8 mouse cellular contexts compared by ENCODE assay signal in the genomic region with DNA sequence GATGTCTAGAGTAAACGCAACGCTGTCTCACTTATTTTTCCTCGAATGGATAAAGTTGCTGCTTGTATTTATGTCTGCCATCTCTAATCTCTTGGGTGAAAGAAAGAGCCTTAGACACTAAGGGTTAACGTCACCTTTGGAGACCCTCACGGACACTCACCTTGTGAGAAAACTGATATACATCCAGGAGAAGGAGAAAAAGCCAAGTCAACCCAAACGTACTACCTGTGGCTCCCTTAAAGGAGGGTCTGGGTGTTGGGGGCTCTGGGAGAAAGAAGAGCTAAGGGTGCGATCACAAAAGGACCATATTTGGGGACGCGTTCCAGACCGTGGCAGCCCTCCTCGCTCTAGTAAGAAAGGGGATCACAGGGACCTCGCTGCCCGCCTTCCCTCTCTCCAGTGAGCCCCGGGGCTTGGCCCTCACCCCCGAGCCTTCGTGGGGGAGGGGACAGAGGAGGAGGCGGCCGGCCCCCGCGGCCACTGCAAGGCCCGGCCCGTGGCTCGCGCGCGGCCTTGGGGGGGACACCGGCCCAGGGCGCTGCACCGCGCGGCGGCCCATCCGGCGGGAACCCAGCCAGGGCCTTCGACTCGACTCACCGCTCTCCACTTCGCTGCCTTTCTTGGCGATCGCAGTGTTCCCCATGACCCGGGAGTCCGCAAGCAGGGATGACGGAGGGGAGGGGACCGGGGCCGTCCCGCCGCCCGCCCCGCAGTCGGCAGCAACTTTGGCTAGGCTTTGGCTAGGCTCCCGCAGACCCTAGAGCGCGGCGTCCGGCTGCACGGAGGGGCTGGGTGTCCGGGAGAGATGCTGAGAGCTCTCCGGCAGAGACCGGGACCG. TPM values are rescaled to one million over a fixed set of nuclear protein-coding genes. Genes with fewer than 3 reads are reported as not detected.
DNase-seq lines count a peak whose midpoint lies in the region; ATAC-seq and TF ChIP-seq lines count a peak whose summit lies in the region.

No protein-coding gene starts in this region.

- TF ChIP-seq CTCF in ES-Bruce4 (IDR thresholded peaks at IDR 0.05; ENCODE audit: low read depth, low read length) = no peak

- peaks cover 5% of the 10 kb centered on the region for H3K4me1 ChIP-seq in heart, embryonic 12.5 days (replicated peaks)
- no peaks in the 10 kb centered on the region for H3K4me1 ChIP-seq in ES-Bruce4 (ENCODE audit: control insufficient read depth, insufficient read depth, low read length)
- peaks cover 6% of the 10 kb centered on the region; the same call in 1 of the 2 replicates for H3K4me1 ChIP-seq in limb, embryonic 15.5 days

- no peak for TF ChIP-seq POLR2A in ES-Bruce4 (IDR thresholded peaks at IDR 0.05; ENCODE audit: insufficient read depth, low read length)

- peak; percentile 86 for ATAC-seq in heart, embryonic 12.5 days (ENCODE audit: insufficient number of reproducible peaks, low FRiP score)
- ATAC-seq in hematopoietic stem cell, adult 5-6 weeks (replicated peaks in 1 of 2; ENCODE audit: insufficient read depth in 1 of 2, low FRiP score in 2 of 2, low TSS enrichment in 1 of 2, low read depth in 1 of 2, poor library complexity in 2 of 2, severe bottlenecking in 2 of 2) = peak; percentile 29 to 30; a peak in 3 of 4 replicates
- ATAC-seq in limb, embryonic 15.5 days (ENCODE audit: insufficient number of reproducible peaks, low FRiP score, low TSS enrichment, low read depth) = peak; percentile 69
- ATAC-seq in monocyte, adult 5-6 weeks (replicated peaks; ENCODE audit: insufficient number of reproducible peaks, low FRiP score, low TSS enrichment, poor library complexity, severe bottlenecking) = 0 out of 2 replicates have a peak, but pooled peaks have one; percentile 16

- WGBS in heart, embryonic 12.5 days = under 1% methylated on average over 59 of the region's 60 CpGs
- WGBS in limb, embryonic 15.5 days = under 1% methylated on average over 60 of the region's 60 CpGs

- DNase-seq in heart, adult 11 months = no peak
- DNase-seq in embryo, embryonic 11 days = peak; percentile 69
- no peak for DNase-seq in B cell, adult 2 months

- H3K4me2 ChIP-seq in heart, embryonic 12.5 days = peak overlapping the region; percentile 82
- H3K4me2 ChIP-seq in limb, embryonic 15.5 days = peak overlapping the region; percentile 51

- no peaks in the 10 kb centered on the region for H3K9me3 ChIP-seq in heart, embryonic 12.5 days (replicated peaks)
- no peaks in the 10 kb centered on the region for H3K9me3 ChIP-seq in ES-Bruce4 (replicated peaks; ENCODE audit: control insufficient read depth, insufficient read depth, low read length, poor library complexity, severe bottlenecking)
- no peaks in the 10 kb centered on the region for H3K9me3 ChIP-seq in limb, embryonic 15.5 days

- no peaks in the 10 kb centered on the region for H3K27me3 ChIP-seq in heart, embryonic 12.5 days (replicated peaks)
- H3K27me3 ChIP-seq in ES-Bruce4 (ENCODE audit: control insufficient read depth, insufficient read depth, low read length, poor library complexity, severe bottlenecking) = no peaks in the 10 kb centered on the region
- H3K27me3 ChIP-seq in limb, embryonic 15.5 days = no peaks in the 10 kb centered on the region

- H3K36me3 ChIP-seq in heart, embryonic 12.5 days = 0 out of 2 replicates have a peak, but pooled peaks cover 4% of the 10 kb centered on the region
- H3K36me3 ChIP-seq in ES-Bruce4 (ENCODE audit: control insufficient read depth, insufficient read depth, low read length, poor library complexity, severe bottlenecking) = no peaks in the 10 kb centered on the region
- H3K36me3 ChIP-seq in limb, embryonic 15.5 days = no peaks in the 10 kb centered on the region

- H3K4me3 ChIP-seq in heart, embryonic 12.5 days = peak overlapping the region; percentile 86
- peak overlapping the region; percentile 94 for H3K4me3 ChIP-seq in ES-Bruce4 (ENCODE audit: low read depth, low read length)
- H3K4me3 ChIP-seq in limb, embryonic 15.5 days = peak overlapping the region; percentile 96

- peak overlapping the region; percentile 88 for H3K27ac ChIP-seq in heart, embryonic 12.5 days (ENCODE audit: poor library complexity, severe bottlenecking)
- no peak overlapping the region for H3K27ac ChIP-seq in ES-Bruce4 (ENCODE audit: insufficient read depth, low read length)
- peak overlapping the region; percentile 96 for H3K27ac ChIP-seq in limb, embryonic 15.5 days

- H3K9ac ChIP-seq in heart, embryonic 12.5 days = peak overlapping the region; percentile 94
- peak overlapping the region; percentile 91 for H3K9ac ChIP-seq in ES-Bruce4 (ENCODE audit: low read depth, poor library complexity, severe bottlenecking)
- peak overlapping the region; percentile 90 for H3K9ac ChIP-seq in limb, embryonic 15.5 days

- no peak for TF ChIP-seq EP300 in ES-Bruce4 (IDR thresholded peaks at IDR 0.05; ENCODE audit: insufficient read depth, low read depth, low read length)

RNA-seq across cellular contexts. Expression of a gene that starts 0.5 kb away (rescaled TPM):
- polyA plus RNA-seq in heart, embryonic 12.5 days (2016; fragmentation: Nextera tagmentation; extraction: Ambion mirVana) = 64.8 and 66.0 TPM in 2 replicates
- 36.8 and 41.7 TPM in 2 replicates for polyA plus RNA-seq in ES-Bruce4 (2011; ENCODE audit: insufficient read depth, insufficient read length, low read depth, missing spikeins)
- total RNA-seq in hematopoietic stem cell, adult 5-6 weeks (2017) = 133 and 147 TPM in 2 replicates
- polyA plus RNA-seq in limb, embryonic 15.5 days (2015; fragmentation: Nextera tagmentation; extraction: Ambion mirVana) = 60.3 and 60.7 TPM in 2 replicates
- 91.4 to 161 TPM (median 99.1 TPM) in 3 replicates for total RNA-seq in monocyte, adult 5-6 weeks (2017)

RNA-seq across cellular contexts. Expression of a gene that starts 39.9 kb away (rescaled TPM):
- polyA plus RNA-seq in heart, embryonic 12.5 days (2016; fragmentation: Nextera tagmentation; extraction: Ambion mirVana) = 2.5 and 3.4 TPM in 2 replicates
- 0.37 and 1.5 TPM in 2 replicates for polyA plus RNA-seq in ES-Bruce4 (2011; ENCODE audit: insufficient read depth, insufficient read length, low read depth, missing spikeins)
- 3.1 and 5.1 TPM in 2 replicates for total RNA-seq in hematopoietic stem cell, adult 5-6 weeks (2017)
- 1.7 and 1.9 TPM in 2 replicates for polyA plus RNA-seq in limb, embryonic 15.5 days (2015; fragmentation: Nextera tagmentation; extraction: Ambion mirVana)
- total RNA-seq in monocyte, adult 5-6 weeks (2017) = 0.19 TPM in 1 of 3 replicates, not detected in the others

Comparison
In these comparisons a context has a peak if more than half of its experiments do, and no peak if none do; other contexts are left out.
1. ATAC-seq: peak in every context shown above with its lines; median percentile 86 in heart, embryonic 12.5 days; 69 in limb, embryonic 15.5 days; 30 in hematopoietic stem cell, adult 5-6 weeks; 16 in monocyte, adult 5-6 weeks.